Mouse (Mus musculus) stomach, postnatal 0 days (tissue): Measurements from ENCODE around the gene Olfr569. TPM values are rescaled to one million over a fixed set of nuclear protein-coding genes. Genes with fewer than 3 reads are reported as not detected.

ENCODE experiments used
- ATAC-seq: fragments of 200-750 bp; cut with Nextera tagmentation; 2 replicates; pipeline ENCODE4 v1.8.0; 2017; ENCODE audit not compliant: low FRiP score, low TSS enrichment
- DNase-seq: peaks from one replicate; pipeline ENCODE4 v3.0.0-alpha.2; 2016; ENCODE audit warnings: low spot score
- H3K27ac ChIP-seq: fragments of 300-500 bp; sonication (generic); replicated peaks from 2 replicates; pipeline ENCODE4 v1.5.1; 2014; ENCODE audit warnings: mild to moderate bottlenecking, control low read depth
- H3K27me3 ChIP-seq: fragments of 300-500 bp; sonication (generic); 2 replicates; pipeline ENCODE4 v1.6.1; 2014; ENCODE audit warnings: low read length; ENCODE audit not compliant: control insufficient read depth, insufficient read depth
- H3K36me3 ChIP-seq: fragments of 300-500 bp; sonication (generic); 2 replicates; pipeline ENCODE4 v1.6.1; 2014; ENCODE audit warnings: low read length, mixed read lengths; ENCODE audit not compliant: control insufficient read depth, insufficient read depth
- H3K4me1 ChIP-seq: fragments of 300-500 bp; sonication (generic); replicated peaks from 2 replicates; pipeline ENCODE4 v1.6.1; 2014; ENCODE audit warnings: antibody characterized with exemption; ENCODE audit not compliant: control insufficient read depth, insufficient read depth
- H3K4me2 ChIP-seq: fragments of 300-500 bp; sonication (generic); replicated peaks from 2 replicates; pipeline ENCODE4 v1.6.1; 2014; ENCODE audit warnings: low read depth, mild to moderate bottlenecking, control low read depth, moderate library complexity
- H3K4me3 ChIP-seq: fragments of 300-500 bp; sonication (generic); 2 replicates; pipeline ENCODE4 v1.5.1; 2014; ENCODE audit warnings: low read depth, low read length, control low read depth
- H3K9ac ChIP-seq: fragments of 300-500 bp; sonication (generic); 2 replicates; pipeline ENCODE4 v1.6.1; 2014; ENCODE audit warnings: mild to moderate bottlenecking, low read length, control low read depth, mixed read lengths
- H3K9me3 ChIP-seq: fragments of 300-500 bp; sonication (generic); 2 replicates; pipeline ENCODE4 v1.6.1; 2016; ENCODE audit warnings: low read length; ENCODE audit not compliant: control insufficient read depth
- CTCF ChIP-seq: IDR thresholded peaks from 2 replicates; pipeline ENCODE4 v1.5.1; 2016; ENCODE audit warnings: antibody characterized with exemption, low read depth, mild to moderate bottlenecking, moderate library complexity
- EP300 ChIP-seq: optimal IDR thresholded peaks from 2 replicates; pipeline ENCODE3; 2016; ENCODE audit warnings: antibody characterized with exemption
- WGBS: fragments of 180-500 bp; shearing (Covaris S2); extraction: QIAGEN DNeasy Blood & Tissue Kit; methylation state at CpG from one replicate; pipeline ENCODE4 v1.1.7; 2014; 5-methylcytosine and 5-hydroxymethylcytosine counted together
- polyA plus RNA-seq: library from polyadenylated mRNA; unstranded; fragments of >200 nt; fragmentation: Nextera tagmentation; extraction: Ambion mirVana; gene quantifications from 2 replicates; pipeline ENCODE4 v1.2.1, GENCODE M21; 2015

The Olfr569 gene
- not detected in 2 replicates for polyA plus RNA-seq

DNA sequence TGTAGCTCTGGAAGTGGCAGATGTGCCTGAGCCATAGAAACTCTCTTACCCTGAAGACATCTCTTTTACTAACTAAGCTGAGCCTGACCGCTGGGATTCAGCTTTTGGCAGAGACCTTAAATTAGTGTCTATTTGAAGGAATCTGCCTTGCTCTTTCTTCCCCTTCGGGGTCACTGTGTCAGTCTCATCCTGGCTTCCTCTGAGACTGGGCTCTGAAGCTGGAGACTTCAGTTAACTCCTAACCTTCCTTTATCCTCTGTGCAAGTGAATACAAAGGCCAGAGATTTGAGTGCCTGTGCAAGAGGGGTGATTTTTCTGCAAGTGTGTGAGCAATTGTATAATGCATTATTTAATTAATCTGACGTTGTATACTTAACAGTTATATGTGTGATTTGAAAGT, at the start of gene Olfr569:
Gene Olfr569, minus strand, starts transcription at position 101 of the 400 bp plus-strand sequence.
- no peak for TF ChIP-seq EP300
- TF ChIP-seq CTCF = no peak
- Histone ChIP-seq H3K9me3 (no peaks in the 10 kb centered on the region), H3K4me1 (no peaks in the 10 kb centered on the region), H3K27me3 (no peaks in the 10 kb centered on the region), H3K27ac (no peak within 1 kb of the TSS), H3K36me3 (no peaks in the 10 kb centered on the region), H3K9ac (no peak within 1 kb of the TSS), H3K4me2 (no peak within 1 kb of the TSS), H3K4me3 (no peak within 1 kb of the TSS)
- WGBS = 69% methylated on average over 3 of the region's 3 CpGs
- no peak for ATAC-seq
- no peak for DNase-seq

DNA sequence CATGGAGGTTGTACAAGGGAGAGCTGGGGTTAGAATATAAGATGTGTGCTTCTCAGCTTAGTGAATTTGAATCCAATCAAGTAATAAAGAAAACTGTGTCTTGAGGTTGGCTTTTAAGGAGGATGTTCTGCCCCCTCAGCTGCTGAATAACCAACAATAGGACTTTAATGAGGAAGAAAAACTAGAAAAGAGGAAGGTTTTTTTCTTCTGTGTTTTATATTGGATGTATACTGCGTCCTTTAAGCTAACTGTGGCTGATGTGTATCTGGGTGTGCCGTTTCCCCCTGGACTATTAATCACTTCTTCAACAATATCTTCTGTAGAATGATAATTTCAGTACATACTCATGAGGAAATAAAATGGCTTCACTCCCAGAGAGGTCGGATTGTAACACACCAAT, 36.4 kb upstream of the Olfr569 start:
- no peaks in the 10 kb centered on the region for H3K27me3 ChIP-seq
- ATAC-seq (no peak), DNase-seq (no peak)
- no peak for TF ChIP-seq EP300
- no peak for TF ChIP-seq CTCF
- no peak overlapping the region for H3K27ac ChIP-seq
- H3K9me3 ChIP-seq = no peaks in the 10 kb centered on the region
- H3K4me3 ChIP-seq = no peak overlapping the region
- H3K4me2 ChIP-seq = no peak overlapping the region
- no peaks in the 10 kb centered on the region for H3K4me1 ChIP-seq
- 61% methylated on average over 3 of the region's 3 CpGs for WGBS
- H3K9ac ChIP-seq = no peak overlapping the region
- no peaks in the 10 kb centered on the region for H3K36me3 ChIP-seq

DNA sequence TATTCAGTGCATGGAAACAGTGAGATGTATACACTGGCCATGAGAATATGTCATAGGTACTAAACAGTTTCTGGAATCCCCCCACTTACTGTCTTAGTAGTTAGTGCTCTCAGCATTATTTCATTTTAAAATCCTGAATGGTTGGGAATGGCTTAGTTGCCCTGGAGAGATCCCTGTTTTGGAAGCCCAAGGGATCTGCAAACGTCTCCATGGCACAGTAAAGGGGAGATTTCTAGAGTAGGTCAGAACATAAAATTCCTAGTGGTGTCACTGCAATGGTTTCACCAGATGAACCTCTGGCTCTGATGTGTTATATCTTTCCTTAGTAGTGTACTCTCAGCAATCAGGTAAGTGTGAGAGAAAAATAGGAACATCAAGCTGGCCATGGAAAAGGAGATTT, 33.4 kb upstream of the Olfr569 start, which contains the start of gene Olfr572:
Gene Olfr572, plus strand, starts transcription at position 301 of the 400 bp plus-strand sequence.
- ATAC-seq (no peak), DNase-seq (no peak)
- H3K27ac ChIP-seq = no peak within 1 kb of the TSS
- no peak within 1 kb of the TSS for H3K4me2 ChIP-seq
- WGBS = 58% methylated on average over 1 of the region's 1 CpGs
- H3K9me3 ChIP-seq = no peaks in the 10 kb centered on the region
- TF ChIP-seq CTCF = no peak
- no peaks in the 10 kb centered on the region for H3K36me3 ChIP-seq
- no peak within 1 kb of the TSS for H3K9ac ChIP-seq
- H3K4me1 ChIP-seq = no peaks in the 10 kb centered on the region
- no peak within 1 kb of the TSS for H3K4me3 ChIP-seq
- no peaks in the 10 kb centered on the region for H3K27me3 ChIP-seq

DNA sequence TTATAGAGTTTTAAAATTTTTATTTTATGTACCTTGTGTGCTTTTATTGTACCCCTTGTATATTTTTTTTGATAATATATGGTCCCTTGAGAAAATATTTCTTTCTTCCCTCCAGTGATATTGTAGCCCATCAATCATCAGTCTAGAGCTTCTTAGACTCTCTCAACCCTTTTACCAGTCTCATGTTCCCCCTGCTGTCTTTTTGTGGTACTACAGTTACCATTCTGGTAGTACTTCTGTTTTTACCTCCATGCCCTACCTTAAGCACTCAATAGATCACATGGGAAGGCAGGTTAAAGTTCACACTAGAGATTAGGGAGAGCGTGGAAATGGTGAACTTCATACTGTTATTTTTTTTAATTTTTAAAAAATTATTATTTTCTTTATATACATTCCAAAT, 28.9 kb upstream of the Olfr569 start:
- H3K27me3 ChIP-seq = no peaks in the 10 kb centered on the region
- H3K9ac ChIP-seq = no peak overlapping the region
- no peak for TF ChIP-seq EP300
- peak; percentile 87 for TF ChIP-seq CTCF
- no peaks in the 10 kb centered on the region for H3K36me3 ChIP-seq
- no peaks in the 10 kb centered on the region for H3K9me3 ChIP-seq
- WGBS = 7% methylated on average over 1 of the region's 1 CpGs
- H3K4me2 ChIP-seq = no peak overlapping the region
- no peak overlapping the region for H3K4me3 ChIP-seq
- H3K4me1 ChIP-seq = no peaks in the 10 kb centered on the region
- DNase-seq (no peak), ATAC-seq (0 out of 2 replicates have a peak, but pooled peaks have one; percentile 54)
- H3K27ac ChIP-seq = no peak overlapping the region

DNA sequence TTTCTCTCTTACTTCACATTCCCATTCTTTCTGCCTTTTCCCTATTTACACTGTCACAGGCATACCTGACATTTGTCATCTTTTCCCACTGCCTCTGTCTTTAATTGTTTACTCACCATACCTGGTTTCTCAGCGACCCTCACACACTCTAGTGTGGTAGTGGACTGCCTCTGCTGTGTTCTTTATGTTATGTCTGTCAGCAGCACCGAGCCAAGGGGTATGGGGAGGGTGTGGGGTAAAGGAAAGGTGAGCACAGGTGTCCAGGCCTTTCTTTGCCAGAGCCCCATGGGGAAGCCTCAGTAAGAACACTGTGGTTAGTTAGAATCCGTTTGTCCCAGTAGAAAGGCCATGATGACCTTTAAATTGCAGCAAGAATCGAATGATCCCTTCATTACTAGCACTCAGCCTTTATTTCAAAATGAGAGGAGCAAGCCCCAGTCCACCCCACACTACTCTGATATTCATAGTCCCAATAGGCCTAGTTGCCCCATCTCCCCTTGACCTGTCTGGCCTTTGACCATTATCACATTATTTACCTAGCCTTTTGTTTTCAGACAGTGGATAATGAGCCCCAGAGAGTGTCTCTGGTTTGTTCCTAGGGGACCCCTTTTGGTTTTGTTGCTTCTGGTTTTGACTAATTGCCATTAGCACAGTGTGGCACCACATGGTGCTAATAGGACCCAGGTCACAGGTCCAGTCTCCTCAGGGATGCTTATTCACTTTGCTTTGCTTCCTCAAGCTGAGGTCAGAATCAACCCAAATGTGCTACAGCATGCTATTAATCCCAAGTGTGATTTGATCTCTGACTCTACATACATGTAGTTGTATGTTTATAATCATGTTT, 26.6 kb upstream of the Olfr569 start, which contains the start of gene Olfr571:
Gene Olfr571, minus strand, starts transcription at position 505 of the 844 bp plus-strand sequence.
- Histone ChIP-seq H3K4me2 (no peak within 1 kb of the TSS), H3K9me3 (no peaks in the 10 kb centered on the region), H3K9ac (no peak within 1 kb of the TSS), H3K36me3 (no peaks in the 10 kb centered on the region), H3K27ac (no peak within 1 kb of the TSS), H3K4me1 (no peaks in the 10 kb centered on the region), H3K4me3 (no peak within 1 kb of the TSS), H3K27me3 (no peaks in the 10 kb centered on the region)
- 56% methylated on average over 4 of the region's 4 CpGs for WGBS
- ATAC-seq = no peak
- TF ChIP-seq EP300 (no peak), CTCF (no peak)
- DNase-seq = no peak

DNA sequence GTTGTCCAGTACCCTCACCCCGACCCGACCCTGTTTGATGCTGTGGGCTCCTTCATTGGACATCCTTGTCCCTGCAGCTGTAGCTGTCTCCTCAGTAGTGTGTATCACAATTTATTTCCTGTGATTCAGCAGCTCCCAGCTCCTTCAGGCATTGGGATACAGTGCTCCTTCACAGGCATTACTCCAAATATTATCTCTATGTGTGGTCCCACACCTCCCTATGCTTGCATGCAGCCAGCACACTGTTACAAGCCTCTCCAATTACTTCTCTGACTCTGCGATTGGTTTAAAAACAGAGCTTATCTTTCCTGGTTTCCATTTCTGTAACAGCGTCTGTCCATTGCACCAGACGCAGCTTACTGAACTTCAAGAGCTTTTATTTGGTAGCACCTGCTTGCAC, 25.7 kb upstream of the Olfr569 start:
- WGBS = 44% methylated on average over 5 of the region's 5 CpGs
- no peak overlapping the region for H3K4me3 ChIP-seq
- no peak overlapping the region for H3K27ac ChIP-seq
- no peak overlapping the region for H3K9ac ChIP-seq
- H3K9me3 ChIP-seq = no peaks in the 10 kb centered on the region
- no peaks in the 10 kb centered on the region for H3K4me1 ChIP-seq
- no peak overlapping the region for H3K4me2 ChIP-seq
- DNase-seq (no peak), ATAC-seq (no peak)
- TF ChIP-seq CTCF = no peak
- no peak for TF ChIP-seq EP300
- no peaks in the 10 kb centered on the region for H3K27me3 ChIP-seq
- H3K36me3 ChIP-seq = no peaks in the 10 kb centered on the region
